Comparison of ENCODE assay signal across 12 mouse cellular contexts in the genomic region with DNA sequence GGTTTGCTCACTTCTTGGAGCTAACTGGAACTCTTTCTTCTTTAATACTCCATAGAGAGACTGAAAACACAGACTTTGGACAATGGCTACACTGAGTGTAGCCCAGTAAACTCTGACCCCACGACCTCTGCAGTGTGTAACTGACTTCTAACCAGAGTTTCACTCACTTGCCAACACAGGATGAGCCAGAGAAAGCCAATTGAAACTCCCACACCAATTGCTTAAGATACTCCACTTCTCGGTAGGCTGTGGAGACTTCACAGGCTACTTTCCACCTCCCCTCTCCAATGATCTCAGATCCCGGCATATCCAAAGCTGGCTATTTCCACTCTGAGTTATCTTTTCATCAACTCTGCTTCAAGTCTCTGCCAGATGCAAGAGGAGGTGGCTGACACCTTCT. TPM values are rescaled to one million over a fixed set of nuclear protein-coding genes. Genes with fewer than 3 reads are reported as not detected.
DNase-seq lines count a peak whose midpoint lies in the region; ATAC-seq and TF ChIP-seq lines count a peak whose summit lies in the region.
"Had no signal": no experiment of that assay in that cellular context is flagged by ENCODE, and none has a peak within 500 bp of the region (broad histone marks: within the 10 kb centered on the region; RNA-seq: fewer than 3 reads in every experiment).

No protein-coding gene starts in this region.

- H3K27me3 ChIP-seq in stomach, embryonic 14.5 days (ENCODE audit: control insufficient read depth, insufficient read depth, low read length), result no peaks in the 10 kb centered on the region
- H3K27me3 ChIP-seq in stomach, postnatal 0 days (ENCODE audit: control insufficient read depth, insufficient read depth, low read length), result no peaks in the 10 kb centered on the region
- H3K27me3 ChIP-seq in forebrain, embryonic 14.5 days (replicated peaks; ENCODE audit: control insufficient read depth, insufficient read depth, low read length), result no peaks in the 10 kb centered on the region
- H3K27me3 ChIP-seq in heart, embryonic 10.5 days (ENCODE audit: insufficient read depth, poor library complexity, severe bottlenecking), result 0 out of 2 replicates have a peak, but pooled peaks cover 8% of the 10 kb centered on the region
- H3K27me3 ChIP-seq: lung, embryonic 15.5 days; midbrain, embryonic 15.5 days had no signal

- WGBS in stomach, embryonic 14.5 days, result 32% methylated on average over 3 of the region's 3 CpGs
- 38% methylated on average over 3 of the region's 3 CpGs for WGBS in stomach, postnatal 0 days
- 68% methylated on average over 3 of the region's 3 CpGs for WGBS in forebrain, embryonic 14.5 days
- 34% methylated on average over 3 of the region's 3 CpGs for WGBS in heart, embryonic 10.5 days

- H3K27ac ChIP-seq in stomach, embryonic 14.5 days (ENCODE audit: low read length), result no peak overlapping the region
- H3K27ac ChIP-seq in stomach, postnatal 0 days (replicated peaks), result no peak overlapping the region
- H3K27ac ChIP-seq in forebrain, embryonic 14.5 days (ENCODE audit: low read depth, low read length), result no peak overlapping the region
- H3K27ac ChIP-seq in heart, embryonic 10.5 days, result no peak overlapping the region
- H3K27ac ChIP-seq: lung, embryonic 15.5 days; midbrain, embryonic 15.5 days had no signal

- no peak overlapping the region for H3K9ac ChIP-seq in stomach, embryonic 14.5 days (replicated peaks; ENCODE audit: low read depth, low read length)
- no peak overlapping the region for H3K9ac ChIP-seq in stomach, postnatal 0 days (ENCODE audit: low read length)
- H3K9ac ChIP-seq in forebrain, embryonic 14.5 days (ENCODE audit: low read length), result no peak overlapping the region
- H3K9ac ChIP-seq: lung, embryonic 15.5 days; midbrain, embryonic 15.5 days had no signal

- no peak for TF ChIP-seq CTCF in stomach, postnatal 0 days (IDR thresholded peaks at IDR 0.05; ENCODE audit: low read depth)

- 0 out of 2 replicates have a peak, but pooled peaks have one; percentile 14 for ATAC-seq in stomach, embryonic 14.5 days (ENCODE audit: insufficient number of reproducible peaks, insufficient read depth, low FRiP score, low read depth)
- no peak for ATAC-seq in stomach, postnatal 0 days (ENCODE audit: low FRiP score, low TSS enrichment)
- ATAC-seq in forebrain, embryonic 14.5 days, result no peak
- ATAC-seq: midbrain, embryonic 15.5 days had no signal

- no peaks in the 10 kb centered on the region for H3K9me3 ChIP-seq in stomach, embryonic 14.5 days (ENCODE audit: control insufficient read depth, low read depth, low read length)
- no peaks in the 10 kb centered on the region for H3K9me3 ChIP-seq in stomach, postnatal 0 days (ENCODE audit: control insufficient read depth, low read length)
- H3K9me3 ChIP-seq in forebrain, embryonic 14.5 days (replicated peaks; ENCODE audit: control insufficient read depth, low read length), result no peaks in the 10 kb centered on the region
- no peaks in the 10 kb centered on the region for H3K9me3 ChIP-seq in heart, embryonic 10.5 days
- H3K9me3 ChIP-seq: G1E; lung, embryonic 15.5 days; midbrain, embryonic 15.5 days had no signal

- DNase-seq in stomach, postnatal 0 days (ENCODE audit: low spot score), result no peak
- DNase-seq in fibroblast of lung, adult 2 months (ENCODE audit: low read depth), result peak; percentile 69
- DNase-seq in kidney, postnatal 25 days, result peak; percentile 76 to 87
- no peak for DNase-seq in layer of hippocampus, adult 9-11 months
- no peak for DNase-seq in forebrain, embryonic 14.5 days (ENCODE audit: low spot score)
- DNase-seq in heart, embryonic 10.5 days (ENCODE audit: low spot score), result no peak
- DNase-seq: heart, postnatal 36 days; thymus, postnatal 25 days had no signal

- peaks cover 4% of the 10 kb centered on the region; the same call in 1 of the 2 replicates for H3K4me1 ChIP-seq in stomach, embryonic 14.5 days (ENCODE audit: control insufficient read depth, insufficient read depth, low read length)
- H3K4me1 ChIP-seq in stomach, postnatal 0 days (replicated peaks; ENCODE audit: control insufficient read depth, insufficient read depth), result no peaks in the 10 kb centered on the region
- H3K4me1 ChIP-seq in forebrain, embryonic 14.5 days (ENCODE audit: control insufficient read depth, insufficient read depth, low read length), result no peaks in the 10 kb centered on the region
- peaks cover 10% of the 10 kb centered on the region; the same call in 1 of the 2 replicates for H3K4me1 ChIP-seq in heart, embryonic 10.5 days
- H3K4me1 ChIP-seq: midbrain, embryonic 15.5 days had no signal

- no peak overlapping the region for H3K4me3 ChIP-seq in stomach, embryonic 14.5 days (ENCODE audit: low read depth, low read length)
- H3K4me3 ChIP-seq in stomach, postnatal 0 days (ENCODE audit: low read depth, low read length), result no peak overlapping the region
- H3K4me3 ChIP-seq in forebrain, embryonic 14.5 days (ENCODE audit: low read depth, low read length), result no peak overlapping the region
- H3K4me3 ChIP-seq in heart, embryonic 10.5 days, result no peak overlapping the region
- H3K4me3 ChIP-seq: lung, embryonic 15.5 days; midbrain, embryonic 15.5 days had no signal

- TF ChIP-seq EP300 in stomach, postnatal 0 days (optimal IDR thresholded peaks at IDR 0.05), result no peak

- no peak overlapping the region for H3K4me2 ChIP-seq in stomach, embryonic 14.5 days (replicated peaks; ENCODE audit: low read depth, low read length)
- H3K4me2 ChIP-seq in stomach, postnatal 0 days (replicated peaks; ENCODE audit: low read depth), result no peak overlapping the region
- no peak overlapping the region for H3K4me2 ChIP-seq in forebrain, embryonic 14.5 days (ENCODE audit: low read length)
- H3K4me2 ChIP-seq: lung, embryonic 15.5 days; midbrain, embryonic 15.5 days had no signal

- no peaks in the 10 kb centered on the region for H3K36me3 ChIP-seq in stomach, embryonic 14.5 days (ENCODE audit: control insufficient read depth, insufficient read depth, low read length)
- H3K36me3 ChIP-seq in stomach, postnatal 0 days (ENCODE audit: control insufficient read depth, insufficient read depth, low read length), result no peaks in the 10 kb centered on the region
- H3K36me3 ChIP-seq in forebrain, embryonic 14.5 days (ENCODE audit: control insufficient read depth, insufficient read depth, low read length), result no peaks in the 10 kb centered on the region
- H3K36me3 ChIP-seq in heart, embryonic 10.5 days, result no peaks in the 10 kb centered on the region
- H3K36me3 ChIP-seq: G1E; lung, embryonic 15.5 days; midbrain, embryonic 15.5 days had no signal

RNA-seq across cellular contexts. Expression of a gene that starts 30.5 kb away (rescaled TPM):
- 9.6 and 10.4 TPM in 2 replicates for polyA plus RNA-seq in stomach, embryonic 14.5 days (2014; fragmentation: Nextera tagmentation; extraction: Ambion mirVana)
- 17.1 and 18.2 TPM in 2 replicates for polyA plus RNA-seq in stomach, postnatal 0 days (2015; fragmentation: Nextera tagmentation; extraction: Ambion mirVana)
- polyA plus RNA-seq in forebrain, embryonic 14.5 days (2014; fragmentation: Nextera tagmentation; extraction: Ambion mirVana), result 0.88 and 0.94 TPM in 2 replicates
- 3.1 and 5.8 TPM in 2 replicates for polyA plus RNA-seq in heart, embryonic 10.5 days (2016; fragmentation: Nextera tagmentation; extraction: Ambion mirVana)
- polyA plus RNA-seq: G1E had no signal

RNA-seq across cellular contexts. Expression of a gene that starts 35.0 kb away (rescaled TPM):
- 39.6 and 41.3 TPM in 2 replicates for polyA plus RNA-seq in stomach, embryonic 14.5 days (2014; fragmentation: Nextera tagmentation; extraction: Ambion mirVana)
- 12.1 and 12.7 TPM in 2 replicates for polyA plus RNA-seq in stomach, postnatal 0 days (2015; fragmentation: Nextera tagmentation; extraction: Ambion mirVana)
- polyA plus RNA-seq in forebrain, embryonic 14.5 days (2014; fragmentation: Nextera tagmentation; extraction: Ambion mirVana), result 20.9 TPM in 2 replicates
- polyA plus RNA-seq in heart, embryonic 10.5 days (2016; fragmentation: Nextera tagmentation; extraction: Ambion mirVana), result 19.3 and 24.4 TPM in 2 replicates

RNA-seq across cellular contexts. Expression of a gene that starts 37.5 kb away (rescaled TPM):
- 18.4 and 21.1 TPM in 2 replicates for polyA plus RNA-seq in stomach, embryonic 14.5 days (2014; fragmentation: Nextera tagmentation; extraction: Ambion mirVana)
- 17.7 and 20.7 TPM in 2 replicates for polyA plus RNA-seq in stomach, postnatal 0 days (2015; fragmentation: Nextera tagmentation; extraction: Ambion mirVana)
- 45.8 and 49.4 TPM in 2 replicates for polyA plus RNA-seq in forebrain, embryonic 14.5 days (2014; fragmentation: Nextera tagmentation; extraction: Ambion mirVana)
- 16.2 and 16.7 TPM in 2 replicates for polyA plus RNA-seq in heart, embryonic 10.5 days (2016; fragmentation: Nextera tagmentation; extraction: Ambion mirVana)

Comparison
In these comparisons a context has a peak if more than half of its experiments do, and no peak if none do; other contexts are left out.
1. DNase-seq: peak in fibroblast of lung, adult 2 months (single experiment) and kidney, postnatal 25 days (2 of 2); none in stomach, postnatal 0 days (single experiment), layer of hippocampus, adult 9-11 months (single experiment), forebrain, embryonic 14.5 days (single experiment) and heart, embryonic 10.5 days (single experiment).